Mouse (Mus musculus) megakaryocyte progenitor cell, adult 5-6 weeks (primary cell): ENCODE data around the gene Rdh8. TPM values are rescaled to one million over a fixed set of nuclear protein-coding genes. Genes with fewer than 3 reads are reported as not detected.

Experiments used
- total RNA-seq, 2 experiments: library from RNA; stranded (forward) in 1 of 2; stranded (reverse) in 1 of 2; fragments of 157-497, 149-512 nt in 1 of 2; fragments of 200-1000 nt in 1 of 2; gene quantifications; 2 replicates each; pipeline versions ENCODE4 v1.2.3 to v1.2.4; 2015 to 2017

Rdh8 gene
- total RNA-seq, 2 experiments from 2014 or later = not detected

Other genes starting within 250 kb of the Rdh8 start
- 9.5 and 12.0 TPM in 2 replicates for gene Zfp846, start 237.2 kb upstream of the Rdh8 start, total RNA-seq (2015)
- gene Zfp846, start 237.2 kb upstream of the Rdh8 start, total RNA-seq (2017) = 4.7 and 5.6 TPM in 2 replicates
- 420 and 464 TPM in 2 replicates for gene Ubl5, start 175.6 kb upstream of the Rdh8 start, total RNA-seq (2015)
- 94.8 and 151 TPM in 2 replicates for gene Ubl5, start 175.6 kb upstream of the Rdh8 start, total RNA-seq (2017)
- gene Fbxl12, start 173.7 kb upstream of the Rdh8 start, total RNA-seq (2015) = 8.3 and 17.3 TPM in 2 replicates
- gene Fbxl12, start 173.7 kb upstream of the Rdh8 start, total RNA-seq (2017) = 4.2 and 6.4 TPM in 2 replicates
- gene Pin1, start 166.4 kb upstream of the Rdh8 start, total RNA-seq (2015) = 14.7 and 18.5 TPM in 2 replicates
- gene Pin1, start 166.4 kb upstream of the Rdh8 start, total RNA-seq (2017) = 14.7 and 19.1 TPM in 2 replicates
- gene Olfm2, start 72.2 kb upstream of the Rdh8 start, total RNA-seq (2015) = 0.27 and 0.32 TPM in 2 replicates
- 0.34 TPM in 1 of 2 replicates, not detected in the other for gene Olfm2, start 72.2 kb upstream of the Rdh8 start, total RNA-seq (2017)
- 0.37 and 0.42 TPM in 2 replicates for gene Col5a3, start 3.4 kb upstream of the Rdh8 start, total RNA-seq (2015)
- 0.29 and 0.54 TPM in 2 replicates for gene Col5a3, start 3.4 kb upstream of the Rdh8 start, total RNA-seq (2017)
- 11.8 and 16.3 TPM in 2 replicates for gene A230050P20Rik, start 50.1 kb downstream of the Rdh8 start, total RNA-seq (2015)
- gene A230050P20Rik, start 50.1 kb downstream of the Rdh8 start, total RNA-seq (2017) = 18.1 and 24.1 TPM in 2 replicates
- gene Angptl6, start 61.2 kb downstream of the Rdh8 start, total RNA-seq (2015) = 0.73 and 0.81 TPM in 2 replicates
- gene Angptl6, start 61.2 kb downstream of the Rdh8 start, total RNA-seq (2017) = 0.54 and 0.87 TPM in 2 replicates
- 46.8 and 49.6 TPM in 2 replicates for gene Ppan, start 69.7 kb downstream of the Rdh8 start, total RNA-seq (2015)
- gene Ppan, start 69.7 kb downstream of the Rdh8 start, total RNA-seq (2017) = 147 and 151 TPM in 2 replicates
- 211 and 217 TPM in 2 replicates for gene Eif3g, start 80.1 kb downstream of the Rdh8 start, total RNA-seq (2015)
- gene Eif3g, start 80.1 kb downstream of the Rdh8 start, total RNA-seq (2017) = 234 and 248 TPM in 2 replicates
- gene Dnmt1, start 141.4 kb downstream of the Rdh8 start, total RNA-seq (2015) = 109 and 114 TPM in 2 replicates
- gene Dnmt1, start 141.4 kb downstream of the Rdh8 start, total RNA-seq (2017) = 222 and 314 TPM in 2 replicates
- gene S1pr2, start 158.3 kb downstream of the Rdh8 start, total RNA-seq (2015) = 4.7 and 5.2 TPM in 2 replicates
- gene S1pr2, start 158.3 kb downstream of the Rdh8 start, total RNA-seq (2017) = 1.8 and 2.5 TPM in 2 replicates
- gene Mrpl4, start 184.2 kb downstream of the Rdh8 start, total RNA-seq (2015) = 42.0 and 48.1 TPM in 2 replicates
- 44.1 and 50.7 TPM in 2 replicates for gene Mrpl4, start 184.2 kb downstream of the Rdh8 start, total RNA-seq (2017)
- gene Icam1, start 197.5 kb downstream of the Rdh8 start, total RNA-seq (2015) = 5.3 and 6.9 TPM in 2 replicates
- 9.2 and 9.8 TPM in 2 replicates for gene Icam1, start 197.5 kb downstream of the Rdh8 start, total RNA-seq (2017)
- 4.5 and 7.8 TPM in 2 replicates for gene Icam4, start 210.9 kb downstream of the Rdh8 start, total RNA-seq (2015)
- gene Icam4, start 210.9 kb downstream of the Rdh8 start, total RNA-seq (2017) = 3.7 and 4.0 TPM in 2 replicates
- gene Icam5, start 213.6 kb downstream of the Rdh8 start, total RNA-seq (2015) = not detected in 2 replicates
- gene Icam5, start 213.6 kb downstream of the Rdh8 start, total RNA-seq (2017) = 0.21 and 0.24 TPM in 2 replicates
- 1.6 TPM in 1 of 2 replicates, not detected in the other for gene Zglp1, start 248.6 kb downstream of the Rdh8 start, total RNA-seq (2015)
- gene Zglp1, start 248.6 kb downstream of the Rdh8 start, total RNA-seq (2017) = 0.96 TPM in 1 of 2 replicates, not detected in the other